ENCODE assay signal across 12 mouse cellular contexts in the genomic region with DNA sequence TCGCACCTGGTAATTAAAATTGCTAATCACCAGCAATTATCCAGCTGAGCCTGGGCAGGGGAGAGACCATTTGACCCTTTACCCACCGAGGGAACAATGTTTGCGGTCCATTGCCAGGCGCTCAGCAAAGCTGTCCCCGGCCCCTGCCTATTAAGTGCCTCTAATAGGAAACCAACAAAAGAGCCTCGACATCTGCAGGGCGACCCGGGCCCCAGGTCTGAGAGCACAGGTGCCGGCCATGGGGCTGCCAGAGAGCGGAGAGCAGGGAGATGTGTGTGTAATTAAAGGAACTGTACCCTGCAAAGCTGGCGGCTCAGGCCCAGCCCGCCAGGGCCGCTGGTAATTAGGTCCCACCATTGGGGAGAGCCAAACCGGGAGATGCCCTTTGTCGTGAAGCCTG. TPM values are rescaled to one million over a fixed set of nuclear protein-coding genes. Genes with fewer than 3 reads are reported as not detected.
DNase-seq lines count a peak whose midpoint lies in the region; ATAC-seq lines count a peak whose summit lies in the region.
"Had no signal": no experiment of that assay in that cellular context is flagged by ENCODE, and none has a peak within 500 bp of the region (broad histone marks: within the 10 kb centered on the region; RNA-seq: fewer than 3 reads in every experiment).

No protein-coding gene starts in this region.

- no peak overlapping the region for H3K9ac ChIP-seq in hindbrain, embryonic 15.5 days
- no peak overlapping the region for H3K9ac ChIP-seq in midbrain, embryonic 16.5 days (ENCODE audit: low read depth, low read length)
- H3K9ac ChIP-seq: heart, embryonic 12.5 days had no signal

- H3K27ac ChIP-seq in forebrain, embryonic 10.5 days, result peak overlapping the region; percentile 85
- no peak overlapping the region for H3K27ac ChIP-seq in hindbrain, embryonic 15.5 days (replicated peaks)
- H3K27ac ChIP-seq in midbrain, embryonic 16.5 days (ENCODE audit: low read length), result no peak overlapping the region

- WGBS in forebrain, embryonic 10.5 days, result 2% methylated on average over 15 of the region's 15 CpGs
- WGBS in hindbrain, embryonic 15.5 days, result 5% methylated on average over 15 of the region's 15 CpGs
- WGBS in midbrain, embryonic 16.5 days, result 7% methylated on average over 15 of the region's 15 CpGs

- H3K4me2 ChIP-seq in hindbrain, embryonic 15.5 days, result no peak overlapping the region
- no peak overlapping the region for H3K4me2 ChIP-seq in midbrain, embryonic 16.5 days (ENCODE audit: low read length)
- H3K4me2 ChIP-seq: heart, embryonic 12.5 days had no signal

- H3K9me3 ChIP-seq in forebrain, embryonic 10.5 days, result peaks cover 10% of the 10 kb centered on the region; the same call in 1 of the 2 replicates
- H3K9me3 ChIP-seq in hindbrain, embryonic 15.5 days, result 0 out of 2 replicates have a peak, but pooled peaks cover 6% of the 10 kb centered on the region
- H3K9me3 ChIP-seq in midbrain, embryonic 16.5 days (replicated peaks; ENCODE audit: control insufficient read depth, low read length, poor library complexity, severe bottlenecking), result peaks cover 4% of the 10 kb centered on the region; the same call in 1 of the 2 replicates
- H3K9me3 ChIP-seq: heart, embryonic 12.5 days had no signal

- H3K4me3 ChIP-seq in forebrain, embryonic 10.5 days, result peak overlapping the region; percentile 5; the same call in 1 of the 2 replicates
- H3K4me3 ChIP-seq in hindbrain, embryonic 15.5 days, result no peak overlapping the region
- no peak overlapping the region for H3K4me3 ChIP-seq in midbrain, embryonic 16.5 days (ENCODE audit: low read depth, low read length)
- H3K4me3 ChIP-seq: heart, embryonic 12.5 days had no signal

- H3K27me3 ChIP-seq in forebrain, embryonic 10.5 days (ENCODE audit: poor library complexity, severe bottlenecking), result peaks cover 64% of the 10 kb centered on the region
- peaks cover 8% of the 10 kb centered on the region for H3K27me3 ChIP-seq in hindbrain, embryonic 15.5 days
- H3K27me3 ChIP-seq in midbrain, embryonic 16.5 days (ENCODE audit: control insufficient read depth, insufficient read depth, low read depth, low read length), result no peaks in the 10 kb centered on the region

- H3K36me3 ChIP-seq in forebrain, embryonic 10.5 days (replicated peaks), result no peaks in the 10 kb centered on the region; the same call in 1 of the 2 replicates
- no peaks in the 10 kb centered on the region for H3K36me3 ChIP-seq in hindbrain, embryonic 15.5 days
- no peaks in the 10 kb centered on the region for H3K36me3 ChIP-seq in midbrain, embryonic 16.5 days (ENCODE audit: control insufficient read depth, insufficient read depth, low read length)
- H3K36me3 ChIP-seq: heart, embryonic 12.5 days had no signal

- peak; percentile 70 for DNase-seq in embryo, embryonic 10.5 days (ENCODE audit: low spot score)
- peak; percentile 85 for DNase-seq in forebrain, embryonic 10.5 days (ENCODE audit: extremely low spot score, low spot score)
- no peak for DNase-seq in testis, postnatal 10 days (ENCODE audit: low spot score)
- no peak for DNase-seq in kidney, adult 11 months
- DNase-seq in cerebellum, postnatal 4 days (ENCODE audit: low spot score in 2 of 2), result no peak
- DNase-seq: gastrocnemius, postnatal 10 days; kidney, postnatal 36 days; lung, adult 18-20 months had no signal

- H3K4me1 ChIP-seq in forebrain, embryonic 10.5 days, result peaks cover 39% of the 10 kb centered on the region
- H3K4me1 ChIP-seq in hindbrain, embryonic 15.5 days (replicated peaks), result peaks cover 8% of the 10 kb centered on the region; the same call in 1 of the 2 replicates
- H3K4me1 ChIP-seq in midbrain, embryonic 16.5 days (ENCODE audit: control insufficient read depth, insufficient read depth, low read length), result no peaks in the 10 kb centered on the region; the same call in 1 of the 2 replicates
- H3K4me1 ChIP-seq: heart, embryonic 12.5 days had no signal

- ATAC-seq in hindbrain, embryonic 15.5 days (ENCODE audit: low FRiP score, low read depth), result peak; percentile 48; the same call in 1 of the 2 replicates
- peak; percentile 51; the same call in 1 of the 2 replicates for ATAC-seq in midbrain, embryonic 16.5 days

RNA-seq across cellular contexts. Expression of gene Spaca7, which starts 24.6 kb away (rescaled TPM):
- polyA plus RNA-seq in forebrain, embryonic 10.5 days (2016; fragmentation: Nextera tagmentation; extraction: Ambion mirVana), result not detected in 2 replicates
- not detected in 2 replicates for polyA plus RNA-seq in hindbrain, embryonic 15.5 days (2015; fragmentation: Nextera tagmentation; extraction: Ambion mirVana)
- polyA plus RNA-seq in midbrain, embryonic 16.5 days (2015; fragmentation: Nextera tagmentation; extraction: Ambion mirVana), result not detected in 2 replicates
- polyA plus RNA-seq: heart, embryonic 12.5 days; intestine, embryonic 14.5 days had no signal

Comparison
In these comparisons a context has a peak if more than half of its experiments do, and no peak if none do; other contexts are left out.
1. DNase-seq: peak in embryo, embryonic 10.5 days (single experiment) and forebrain, embryonic 10.5 days (single experiment); none in testis, postnatal 10 days (single experiment), kidney, adult 11 months (single experiment) and cerebellum, postnatal 4 days (0 of 2).